Mouse (Mus musculus): Measurements from ENCODE around the gene AC129217.1.

AC129217.1 gene

DNA sequence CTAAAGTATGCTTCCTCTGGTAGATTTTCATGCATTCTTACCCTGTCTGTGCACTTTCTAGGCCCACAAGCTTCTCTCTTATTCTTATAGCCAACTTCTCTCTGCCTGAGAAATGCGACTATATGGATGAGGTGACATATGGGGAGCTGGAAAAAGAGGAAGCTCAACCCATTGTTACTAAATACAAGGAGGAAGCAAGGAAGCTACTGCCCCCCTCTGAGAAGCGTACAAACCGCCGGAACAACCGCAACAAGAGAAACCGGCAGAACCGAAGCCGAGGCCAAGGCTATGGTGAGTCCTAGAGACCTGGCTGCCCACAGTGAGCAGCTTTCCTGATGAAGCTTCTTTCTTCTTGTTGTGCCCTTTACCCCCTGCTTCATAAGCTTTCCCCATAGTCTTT is at the start of gene AC129217.1:
AC129217.1 (plus strand) TSS at position 114 of the 400 bp plus-strand sequence.
- DNase-seq: no peak

DNA sequence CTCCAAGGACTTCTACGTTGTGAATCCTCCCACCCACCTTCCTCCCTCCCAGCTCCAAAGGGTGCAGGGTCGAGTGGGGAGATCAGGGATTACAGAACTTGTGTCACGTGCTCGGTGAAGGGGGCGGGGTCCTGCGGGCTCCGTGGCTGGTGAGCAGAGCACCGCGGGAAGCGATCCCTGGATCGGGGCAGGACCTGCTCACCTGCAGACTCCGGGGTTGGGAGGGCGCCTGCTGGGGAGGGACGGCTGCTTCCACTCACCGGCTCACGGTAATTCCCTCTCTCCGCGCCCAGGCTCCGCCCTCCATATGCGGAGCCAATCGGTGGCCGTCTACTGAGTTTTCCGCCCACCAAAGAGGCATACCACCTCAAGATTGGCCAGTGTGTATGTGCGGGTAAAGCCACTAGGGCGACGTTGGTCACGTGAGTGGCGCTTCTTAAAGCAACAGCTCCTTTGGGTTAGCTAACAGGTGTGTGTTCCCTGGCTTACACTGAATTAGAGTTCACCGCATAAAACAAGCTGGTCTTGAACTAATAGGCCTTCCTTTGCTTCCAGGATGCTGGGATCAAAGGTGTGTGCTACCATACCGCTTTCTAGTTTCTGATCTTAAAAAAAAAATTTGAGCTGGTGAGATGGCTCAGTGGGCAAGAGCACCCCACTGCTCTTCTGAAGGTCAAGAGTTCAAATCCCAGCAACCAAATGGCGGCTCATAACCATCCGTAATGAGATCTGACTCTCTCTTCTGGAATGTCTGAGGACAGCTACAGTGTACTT is 43.4 kb upstream of the AC129217.1 start, which contains the start of gene Taf6l:
Taf6l (minus strand) TSS at position 410 of the 774 bp plus-strand sequence.
- DNase-seq: peak; percentile 86

DNA sequence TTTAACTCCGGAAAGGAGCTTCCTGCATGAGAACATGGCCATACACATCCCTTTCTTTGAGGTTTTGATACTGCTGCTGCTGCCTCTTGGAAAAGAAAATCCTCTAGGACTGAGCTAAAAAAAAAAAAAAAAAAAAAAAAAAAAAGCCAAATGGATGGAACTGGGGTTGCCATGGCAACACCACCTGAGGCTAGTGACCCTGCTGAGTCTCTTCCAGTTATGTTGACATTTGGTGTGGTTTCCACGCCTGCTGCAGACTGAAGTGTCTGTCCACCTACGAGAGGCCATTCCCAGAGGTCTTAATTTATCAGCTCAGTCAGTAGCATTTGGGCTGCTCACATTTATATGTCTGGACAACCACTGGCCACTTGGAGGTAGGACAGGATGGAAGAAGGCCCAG is 41.1 kb upstream of the AC129217.1 start:
- DNase-seq: no peak

DNA sequence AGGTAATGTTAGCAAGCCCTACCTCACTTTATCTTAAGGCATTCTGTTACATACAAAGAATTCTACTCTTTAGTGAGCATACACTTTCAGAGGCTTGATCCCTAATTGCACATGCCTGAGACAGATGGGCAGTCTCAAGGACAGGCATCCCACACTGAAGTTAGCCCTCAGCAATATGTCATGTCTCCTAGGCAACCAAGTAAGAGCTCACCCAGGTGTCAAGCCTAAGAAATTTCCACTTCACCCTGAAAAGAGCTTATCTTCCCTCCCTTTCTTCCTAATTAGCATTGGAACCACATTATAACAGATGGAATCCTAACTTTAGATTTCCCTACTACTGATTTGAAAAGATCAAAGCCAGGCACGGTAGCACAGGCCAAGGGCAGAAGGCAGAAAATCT is 40.4 kb upstream of the AC129217.1 start:
- DNase-seq: no peak

DNA sequence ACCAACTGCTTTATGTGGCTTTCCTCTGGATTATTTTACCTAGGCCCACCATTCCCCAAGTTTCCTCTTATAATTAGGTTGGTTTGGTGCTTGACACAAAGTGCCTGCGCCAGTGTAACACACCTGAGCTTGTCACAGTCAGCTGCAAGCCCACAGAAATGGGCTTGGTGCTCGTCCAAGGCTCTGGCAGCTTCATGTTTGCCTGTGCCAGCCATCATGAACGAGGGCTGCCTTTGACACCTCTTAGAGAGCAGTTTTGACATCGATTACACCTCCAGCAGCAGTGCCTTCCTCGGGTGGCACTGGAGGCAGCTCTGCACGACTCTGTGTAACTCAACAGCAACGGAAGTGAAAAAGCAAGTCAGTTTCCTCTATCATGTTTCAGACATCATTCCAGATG is 39.4 kb upstream of the AC129217.1 start:
- DNase-seq: no peak

DNA sequence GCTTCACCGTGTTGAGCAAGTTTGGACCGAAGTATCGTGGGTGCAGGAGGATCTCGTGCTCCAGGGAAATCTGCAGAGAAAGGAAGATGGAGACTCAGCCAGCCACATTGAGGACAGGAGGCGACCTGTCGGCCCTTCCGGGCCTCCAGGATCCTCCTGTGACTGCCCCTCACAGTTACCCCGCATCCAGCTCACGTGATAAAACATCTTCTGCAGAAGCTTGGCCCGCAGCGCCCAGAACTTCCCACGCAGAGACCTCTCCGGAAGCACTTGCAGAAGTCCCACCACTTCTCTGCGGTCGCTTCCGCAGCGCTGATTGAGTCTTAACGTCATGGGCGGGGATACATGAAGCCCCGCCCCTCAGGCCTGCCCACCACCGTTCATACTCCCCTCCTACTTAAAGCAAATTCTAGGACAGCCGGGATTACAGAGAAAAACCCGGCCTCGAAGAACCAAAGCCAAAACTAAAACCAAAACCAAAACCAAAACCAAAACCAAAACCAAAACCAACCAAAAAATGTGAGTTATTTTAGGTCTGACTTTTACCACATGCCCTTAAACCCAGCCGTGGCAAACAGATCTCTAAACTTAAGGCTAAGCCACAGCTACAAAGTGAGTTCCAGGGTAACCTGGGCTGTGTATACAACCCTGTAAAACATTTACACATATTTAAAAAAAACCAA is 31.2 kb upstream of the AC129217.1 start, which contains the start of gene Polr2g:
Polr2g (minus strand) TSS at position 314 of the 683 bp plus-strand sequence.
- DNase-seq: peak; percentile 82

DNA sequence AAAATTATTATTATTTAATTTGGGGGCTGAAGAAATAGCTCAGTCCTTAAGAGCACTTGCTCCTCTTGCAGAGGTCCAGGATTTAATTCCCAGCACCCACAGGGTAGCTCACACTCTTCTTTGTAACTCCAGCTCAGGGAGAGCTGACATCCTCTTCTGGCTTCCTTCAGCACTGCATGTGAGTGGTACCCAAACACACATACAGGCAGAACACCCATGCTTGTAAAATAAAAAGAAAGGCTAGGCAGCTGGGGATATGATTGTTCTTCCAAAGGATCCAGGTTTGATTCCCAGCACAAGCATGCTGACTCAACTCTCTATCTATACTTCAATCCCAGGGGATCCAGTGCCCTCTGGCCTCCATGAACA is 30.6 kb upstream of the AC129217.1 start:
- no peak for DNase-seq

DNA sequence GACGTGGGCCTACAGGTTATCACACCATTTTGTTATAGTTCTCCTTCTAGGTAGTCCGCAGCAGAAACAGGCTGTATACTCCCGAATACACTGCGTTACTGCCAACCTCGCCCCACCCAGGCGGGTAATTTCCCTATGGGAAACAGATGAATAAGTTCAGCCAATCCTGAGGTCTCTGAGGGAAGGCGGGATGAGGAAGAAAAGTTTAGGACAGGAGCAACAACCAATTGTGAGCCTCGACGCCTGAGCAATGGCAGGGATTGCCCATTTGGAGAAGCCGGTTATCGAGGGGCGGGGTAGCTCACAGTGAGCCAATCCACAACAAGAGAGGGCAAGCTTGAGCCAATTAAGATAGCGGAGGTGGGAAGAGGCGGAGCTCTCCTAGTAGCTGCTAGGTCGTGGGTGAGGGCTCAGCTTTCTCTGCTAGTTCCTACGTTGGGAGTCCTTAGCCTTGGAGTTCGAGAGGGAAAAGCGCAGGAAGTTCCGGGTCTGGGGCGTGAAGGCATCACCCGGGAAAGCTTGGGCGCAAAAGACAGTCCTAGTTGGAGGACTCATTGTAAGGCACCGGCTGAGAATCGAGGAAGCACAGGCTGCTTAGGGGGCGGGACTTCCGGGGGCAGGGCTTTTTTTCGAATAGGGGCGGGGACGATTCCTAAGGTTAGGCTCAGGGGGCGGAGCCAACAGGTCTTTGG is 27.3 kb upstream of the AC129217.1 start, which contains the start of gene Zbtb3:
Zbtb3 (plus strand) TSS at position 426 of the 692 bp plus-strand sequence.
- peak; percentile 93 for DNase-seq

DNA sequence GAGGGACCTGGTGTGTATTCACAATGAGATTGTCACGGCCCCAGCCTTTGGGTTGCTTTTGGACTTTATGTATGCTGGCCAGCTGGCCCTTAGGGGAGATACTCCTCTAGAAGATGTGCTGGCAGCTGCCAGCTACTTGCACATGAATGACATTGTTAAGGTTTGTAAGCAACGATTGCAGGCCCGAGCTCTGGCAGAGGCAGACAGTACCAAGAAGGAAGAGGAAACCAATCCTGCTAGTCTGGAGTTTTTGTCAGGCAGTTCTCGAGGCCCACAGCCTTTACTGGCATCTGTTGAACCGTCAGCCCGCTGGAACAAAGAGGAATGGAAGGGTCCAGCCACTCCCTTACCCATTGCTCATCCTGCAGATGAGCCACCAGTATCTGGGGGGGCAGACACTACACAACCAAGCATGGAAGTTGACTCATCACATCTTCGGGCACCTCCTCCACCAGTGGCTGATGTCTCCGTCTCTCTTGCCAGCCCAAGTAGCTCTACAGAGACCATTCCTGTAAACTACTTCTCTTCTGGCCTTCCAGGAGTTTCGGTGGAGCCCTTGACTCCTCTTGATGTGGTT is 26.3 kb upstream of the AC129217.1 start:
- no peak for DNase-seq

DNA sequence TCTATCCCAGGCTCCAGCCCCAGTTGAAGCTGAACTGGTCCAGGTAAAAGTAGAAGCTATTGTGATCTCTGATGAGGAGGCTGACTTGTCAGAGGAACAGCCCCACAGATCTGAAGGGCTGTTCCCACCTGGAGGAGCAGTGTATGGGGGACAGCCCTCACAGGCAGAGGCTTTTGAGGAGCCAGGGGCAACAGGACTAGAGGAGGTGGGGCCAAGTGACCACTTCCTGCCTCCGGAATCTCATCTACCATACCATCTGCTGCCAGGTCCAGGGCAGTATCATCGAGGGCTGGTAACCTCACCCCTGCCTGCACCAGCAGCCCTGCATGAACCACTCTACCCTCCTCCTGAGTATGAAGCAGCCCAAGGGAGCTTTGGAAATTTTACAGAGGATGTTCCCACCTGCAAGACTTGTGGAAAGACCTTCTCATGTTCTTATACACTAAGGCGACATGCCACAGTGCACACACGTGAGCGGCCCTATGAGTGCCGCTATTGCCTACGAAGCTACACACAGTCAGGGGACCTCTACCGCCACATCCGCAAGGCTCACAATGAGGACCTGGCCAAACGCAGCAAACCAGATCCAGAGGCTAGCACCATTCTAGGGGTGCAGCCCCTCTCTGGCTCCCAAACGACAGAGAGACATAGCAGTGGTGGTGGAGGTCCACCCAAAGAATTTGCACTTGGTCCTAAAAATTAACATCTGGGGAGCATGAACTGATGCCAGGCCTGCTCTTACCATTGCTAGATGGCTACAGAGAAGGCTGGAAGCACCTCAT is 25.5 kb upstream of the AC129217.1 start:
- DNase-seq: no peak

DNA sequence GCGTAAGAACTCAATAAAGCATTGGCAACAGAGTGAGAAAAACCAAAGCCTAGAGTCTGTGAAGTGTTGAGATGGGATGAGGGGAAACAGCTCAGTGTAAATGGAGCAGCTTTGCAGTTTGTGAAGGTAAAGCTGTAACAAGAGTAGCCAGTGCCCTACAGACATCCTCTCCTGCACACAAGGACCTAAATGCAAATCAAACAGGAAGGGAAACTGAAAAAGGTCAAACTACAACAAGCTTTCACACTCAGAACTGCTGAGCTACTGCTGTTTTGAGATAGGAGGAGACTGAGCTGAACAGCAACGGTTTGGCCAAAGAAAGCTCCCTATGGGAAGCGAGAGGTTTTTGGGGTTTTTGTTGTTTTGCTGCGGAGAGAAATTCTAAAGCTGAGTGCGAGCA is 22.8 kb upstream of the AC129217.1 start:
- no peak for DNase-seq

DNA sequence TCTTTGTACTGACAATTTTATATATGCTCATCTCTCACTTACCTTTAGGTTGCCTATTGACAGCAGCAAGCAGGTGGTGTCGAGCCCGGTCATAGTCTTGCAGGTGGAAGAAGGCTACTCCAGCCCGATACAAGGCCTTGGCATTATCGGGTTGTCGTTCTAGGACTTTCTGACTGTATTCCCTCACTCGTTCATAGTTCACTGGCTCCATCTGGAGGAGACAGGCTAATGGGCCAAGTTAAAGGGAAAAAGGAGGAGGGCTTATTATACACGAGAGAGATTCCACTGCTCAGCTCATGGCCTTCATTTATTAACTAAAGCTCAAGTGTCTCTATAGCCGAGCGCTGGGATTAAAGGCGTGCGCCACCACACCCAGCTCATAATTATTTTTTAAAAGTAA is 13.8 kb upstream of the AC129217.1 start:
- no peak for DNase-seq

DNA sequence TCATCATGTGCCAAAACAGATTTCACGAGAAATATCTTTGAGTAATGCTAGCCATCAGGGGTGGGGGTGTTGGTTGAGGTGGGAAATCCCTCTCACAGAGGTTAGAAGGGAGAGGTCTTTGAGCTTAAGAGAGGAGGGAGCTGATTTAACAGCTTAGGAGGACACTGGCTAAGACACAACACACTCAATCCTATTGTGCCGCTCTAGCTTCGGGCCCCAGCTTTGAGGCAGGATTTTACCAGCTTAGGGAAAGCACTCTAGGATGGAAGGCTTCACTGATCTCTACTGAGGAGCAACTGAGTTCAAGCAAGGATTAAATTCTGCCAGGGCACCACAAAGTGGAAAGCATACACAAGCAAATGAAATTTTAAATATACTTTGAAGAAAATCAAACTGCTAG is 12.6 kb upstream of the AC129217.1 start:
- no peak for DNase-seq

DNA sequence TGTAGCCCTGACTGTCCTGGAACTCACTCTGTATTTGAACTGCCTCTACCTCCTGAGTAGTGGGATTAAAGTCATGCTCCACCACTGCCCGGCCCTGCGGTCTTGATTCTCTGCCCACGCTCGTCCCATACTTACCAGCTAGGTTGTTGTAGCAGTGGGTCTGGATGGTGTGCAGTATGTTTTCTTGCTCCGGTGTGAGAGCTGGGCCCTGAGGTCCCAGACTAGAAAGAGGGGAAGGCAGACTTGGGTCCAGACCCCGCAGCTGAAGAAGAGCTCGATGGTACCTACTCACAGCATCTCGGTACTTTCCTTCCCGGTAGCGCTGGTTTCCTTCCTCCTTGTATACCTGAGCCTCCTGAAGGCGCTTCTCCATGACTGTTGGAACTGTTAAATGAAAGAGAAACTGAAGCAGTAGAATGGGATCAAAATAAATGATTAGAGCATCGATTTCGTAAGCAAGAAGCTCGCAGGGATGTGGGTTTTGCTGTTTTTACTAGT is 11.2 kb upstream of the AC129217.1 start:
- no peak for DNase-seq

DNA sequence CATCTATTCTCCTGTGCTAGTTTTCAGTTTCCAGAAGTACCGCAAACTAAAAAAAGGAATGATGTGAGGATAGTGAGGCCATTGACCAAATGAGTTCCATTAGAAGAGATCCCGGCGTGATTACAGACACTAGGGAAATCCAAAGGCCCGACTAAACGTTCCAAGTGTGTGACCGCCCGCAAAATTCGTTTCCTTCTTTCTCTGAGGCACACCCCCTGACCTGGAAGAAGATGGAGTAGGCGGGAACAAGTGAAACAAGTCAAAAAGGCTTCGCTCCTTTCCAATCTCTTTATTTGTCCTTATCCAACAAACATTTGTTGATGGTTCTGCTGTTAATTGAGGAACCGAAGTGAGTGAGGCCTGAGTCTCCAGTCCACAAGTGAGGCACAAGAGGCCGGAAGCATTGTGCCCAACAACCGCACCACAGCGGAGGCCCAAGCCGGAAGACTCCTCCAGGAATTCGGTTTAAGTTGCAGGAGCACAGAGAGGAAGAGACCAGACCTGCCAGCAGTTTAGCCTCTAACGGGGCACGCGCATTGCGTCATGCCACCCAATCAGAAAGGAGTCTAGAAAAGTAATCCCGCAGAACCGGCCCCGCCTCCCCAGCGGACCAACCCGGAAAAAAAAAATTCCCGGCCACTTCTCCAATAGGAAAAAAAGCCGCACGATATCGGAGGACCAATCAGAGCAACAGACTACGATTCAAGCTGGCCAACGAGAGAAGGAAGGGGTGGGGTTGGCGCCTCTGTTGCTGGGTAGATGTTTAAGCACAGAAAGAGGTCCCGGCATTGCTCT is 10.6 kb upstream of the AC129217.1 start, which contains the start of gene Ttc9c:
Ttc9c (minus strand) TSS at position 533 of the 795 bp plus-strand sequence.
- peak; percentile 94 for DNase-seq

DNA sequence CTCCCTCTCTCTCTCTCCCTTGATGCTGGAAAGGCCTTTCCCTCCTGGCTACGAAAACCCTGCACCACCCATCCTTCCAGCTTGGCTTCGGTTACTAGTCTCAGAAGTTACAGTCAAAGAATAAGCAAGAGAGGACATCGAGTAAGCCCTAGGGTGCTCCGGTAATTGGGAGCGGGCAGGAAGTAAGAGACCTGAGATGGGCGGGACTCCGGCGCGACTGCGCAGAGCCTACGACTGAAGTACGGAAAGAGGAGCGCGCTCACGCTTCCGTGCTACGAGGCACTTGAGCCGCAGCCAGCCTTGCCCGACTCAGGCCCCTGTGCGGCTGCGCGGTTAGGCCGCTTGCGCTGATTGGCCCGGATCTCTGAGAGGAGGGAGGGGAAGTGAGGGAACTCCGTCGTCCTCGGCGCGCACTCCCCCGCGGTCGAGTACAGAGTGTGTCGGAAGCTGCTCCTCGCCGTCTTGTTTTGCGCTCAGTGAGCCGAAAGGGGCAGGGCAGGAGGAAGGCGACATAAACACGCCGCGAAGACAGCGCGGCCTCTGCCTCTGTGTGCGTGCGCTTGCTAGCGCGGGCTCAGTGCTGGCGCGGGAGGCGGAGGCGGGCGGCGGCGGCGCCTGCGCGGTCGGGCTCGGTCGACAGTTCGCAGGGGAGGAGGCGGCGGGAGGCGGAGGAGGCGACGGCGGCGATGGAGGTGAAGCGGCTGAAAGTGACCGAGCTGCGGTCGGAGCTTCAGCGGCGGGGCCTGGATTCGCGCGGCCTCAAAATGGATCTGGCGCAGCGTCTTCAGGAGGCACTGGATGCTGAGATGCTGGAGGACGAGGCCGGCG is 9.8 kb upstream of the AC129217.1 start, which contains the start of gene Hnrnpul2:
Hnrnpul2 (plus strand) TSS at position 415 of the 828 bp plus-strand sequence.
- DNase-seq: peak; percentile 98

DNA sequence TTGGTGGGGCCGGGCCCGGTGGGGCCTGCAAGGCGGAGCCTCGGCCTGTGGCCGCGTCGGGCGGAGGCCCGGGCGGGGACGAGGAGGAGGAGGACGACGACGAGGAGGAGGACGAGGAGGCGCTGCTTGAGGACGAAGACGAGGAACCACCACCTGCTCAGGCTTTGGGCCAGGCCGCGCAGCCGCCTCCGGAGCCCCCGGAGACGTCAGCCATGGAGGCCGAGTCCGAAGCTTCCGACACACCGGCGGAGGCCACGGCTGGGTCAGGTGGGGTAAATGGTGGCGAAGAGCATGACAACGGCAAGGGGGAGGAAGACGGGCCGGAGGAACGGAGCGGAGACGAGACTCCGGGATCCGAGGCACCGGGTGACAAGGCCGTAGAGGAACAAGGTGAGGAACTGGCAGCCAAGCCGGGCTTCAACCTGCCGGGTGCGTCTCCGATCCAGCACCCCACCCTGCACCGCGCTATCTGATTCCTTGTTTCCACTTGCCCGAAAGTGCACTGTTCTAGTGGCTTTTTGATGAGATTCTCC is 9.1 kb upstream of the AC129217.1 start:
- DNase-seq: no peak

DNA sequence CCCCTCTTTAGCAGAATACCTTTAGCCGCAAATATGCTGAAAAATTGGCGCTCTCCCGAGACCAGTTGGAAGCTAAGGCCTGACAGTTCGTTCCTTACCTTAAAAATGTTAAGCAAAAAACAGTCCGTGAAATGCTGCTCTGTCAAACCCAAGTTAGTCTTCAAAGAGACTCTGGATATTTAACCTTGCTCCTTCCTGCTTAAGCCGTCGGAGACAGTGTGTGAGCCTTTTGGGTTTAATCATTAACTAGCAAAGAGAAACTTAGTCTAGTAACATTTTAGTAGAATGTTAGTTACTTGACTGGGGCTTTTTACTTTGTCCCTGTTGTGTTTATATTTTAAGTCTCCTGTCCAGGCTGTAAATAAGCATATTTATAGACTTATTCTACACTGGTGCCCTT is 8.4 kb upstream of the AC129217.1 start:
- DNase-seq: no peak

DNA sequence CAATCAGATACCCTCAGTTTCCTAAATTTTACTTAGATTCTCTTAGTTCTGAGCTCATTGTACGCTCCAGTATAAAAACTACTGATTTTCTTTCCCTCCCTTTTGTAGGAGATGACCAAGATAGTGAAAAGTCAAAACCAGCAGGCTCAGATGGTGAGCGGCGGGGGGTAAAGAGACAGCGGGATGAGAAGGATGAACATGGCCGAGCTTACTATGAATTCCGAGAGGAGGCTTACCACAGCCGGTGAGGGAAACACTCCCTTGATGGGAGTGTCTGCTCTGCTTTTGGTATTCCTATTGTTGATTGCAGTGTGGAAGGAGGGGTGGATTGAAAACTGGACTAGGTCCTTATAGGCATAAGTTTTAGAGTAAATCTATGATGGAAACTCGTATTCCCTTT is 6.9 kb upstream of the AC129217.1 start:
- DNase-seq: peak; percentile 63

DNA sequence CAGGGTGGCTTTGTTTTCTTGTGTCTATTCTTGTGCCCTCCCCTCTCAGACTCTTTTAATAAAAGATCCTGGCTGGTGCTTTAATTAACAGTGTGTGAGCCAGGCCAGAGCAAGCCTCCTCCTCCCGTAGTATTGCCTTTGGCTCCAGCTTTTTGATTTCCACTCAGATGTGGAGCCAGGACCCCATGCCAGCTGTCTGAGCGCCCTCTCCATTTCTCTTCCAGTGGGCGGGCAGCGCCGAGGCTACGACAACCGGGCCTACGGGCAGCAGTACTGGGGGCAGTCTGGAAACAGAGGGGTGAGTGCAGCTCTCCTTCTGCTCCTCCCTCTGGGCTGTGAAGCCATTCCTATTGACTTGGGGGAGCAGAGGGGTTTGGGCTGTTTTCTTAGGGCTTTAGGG is 1.1 kb downstream of the AC129217.1 start:
- no peak for DNase-seq

Data from cerebellum, adult 8-10 months (tissue).